Mouse (Mus musculus): ENCODE measurements at regions not wholly inside any gene's neighbourhood (a gene's known extent, or its start where the extent isn't known, plus 50 kb on each side); places are given as distances from the start of the nearest gene placed in this dataset.

DNA sequence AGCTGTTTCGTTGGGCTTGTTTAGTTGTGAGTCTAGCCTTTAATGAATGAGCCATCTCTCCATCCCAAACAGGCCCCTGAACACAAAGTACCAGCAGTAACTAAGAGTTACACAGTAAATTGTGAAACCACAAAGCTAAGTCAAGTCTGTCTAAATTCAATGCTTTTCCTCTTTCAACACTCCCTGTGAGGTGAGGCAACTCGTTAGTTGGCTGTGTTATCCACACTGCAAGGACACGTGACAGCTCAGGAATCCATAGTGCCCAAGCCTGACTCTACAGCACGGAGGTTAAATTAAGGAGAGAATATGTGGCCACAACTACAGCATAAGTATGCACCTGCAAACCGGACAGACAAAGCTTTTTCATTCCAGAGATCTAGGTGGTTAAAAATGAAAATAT lies 54.9 kb upstream of the Gm45716 start:
- no peak for DNase-seq (ENCODE audit: low read depth, low spot score)
- H3K36me3 ChIP-seq (ENCODE audit: control insufficient read depth, insufficient read depth, low read length, poor library complexity, severe bottlenecking): no peaks in the 10 kb centered on the region
- H3K4me1 ChIP-seq (ENCODE audit: control insufficient read depth in 2 of 2, insufficient read depth in 2 of 2, low read length in 2 of 2, poor library complexity in 1 of 2): peaks cover 0 to 2% of the 10 kb centered on the region in 2 experiments; a peak in 2 of 4 replicates
- H3K9me3 ChIP-seq (ENCODE audit: control insufficient read depth, insufficient read depth, low read depth, low read length): no peaks in the 10 kb centered on the region
- H3K4me3 ChIP-seq (ENCODE audit: insufficient read depth in 1 of 2, low read depth in 1 of 2, low read length in 2 of 2, poor library complexity in 1 of 2, severe bottlenecking in 1 of 2): no peak overlapping the region
- H3K27ac ChIP-seq (ENCODE audit: insufficient read depth, low read depth, low read length, poor library complexity, severe bottlenecking): no peak overlapping the region
- in situ Hi-C loops (cut with MboI; ENCODE audit: low sequenced_read_pairs in 2 of 2, unreplicated experiment in 2 of 2): no loop called here
- H3K9ac ChIP-seq (ENCODE audit: insufficient read depth, low read depth, low read length, poor library complexity, severe bottlenecking): no peak overlapping the region
- TF ChIP-seq CHD2 (IDR thresholded peaks at IDR 0.05; ENCODE audit: low read depth, low read length) (no peak), MAFK (IDR thresholded peaks at IDR 0.05; ENCODE audit: insufficient read depth, low read depth, low read length) (no peak), ZNF384 (IDR thresholded peaks at IDR 0.05; ENCODE audit: low read depth, low read length) (no peak), ZC3H11A (IDR thresholded peaks at IDR 0.05; ENCODE audit: borderline replicate concordance, low read depth, low read length) (no peak), HCFC1 (IDR thresholded peaks at IDR 0.05; ENCODE audit: borderline replicate concordance, insufficient read depth, low read length) (no peak)

DNA sequence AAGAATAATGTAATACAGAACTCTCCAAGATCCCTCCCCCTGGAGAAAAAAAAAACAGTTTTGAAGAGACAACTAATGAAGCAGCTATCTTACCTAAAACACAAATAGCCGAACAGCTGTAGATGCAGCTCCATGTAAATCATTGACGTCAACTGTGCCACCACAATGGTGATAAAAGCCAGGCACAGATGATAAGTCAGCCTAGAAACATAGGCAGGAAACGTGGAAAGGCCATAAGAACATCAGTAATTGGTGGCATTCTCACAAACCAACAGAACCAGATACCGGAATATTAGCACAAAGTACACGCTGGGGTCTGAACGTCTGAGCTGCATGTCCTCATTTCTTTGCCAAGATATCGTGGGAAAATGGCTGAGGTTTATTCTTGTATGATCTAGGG lies 51.2 kb upstream of the Gm45716 start:
- Histone ChIP-seq H3K36me3 (ENCODE audit: control insufficient read depth, insufficient read depth, low read length, poor library complexity, severe bottlenecking) (no peaks in the 10 kb centered on the region), H3K9me3 (ENCODE audit: control insufficient read depth, insufficient read depth, low read depth, low read length) (no peaks in the 10 kb centered on the region), H3K9ac (ENCODE audit: insufficient read depth, low read depth, low read length, poor library complexity, severe bottlenecking) (no peak overlapping the region), H3K4me1 (ENCODE audit: control insufficient read depth in 2 of 2, insufficient read depth in 2 of 2, low read length in 2 of 2, poor library complexity in 1 of 2) (no peaks in the 10 kb centered on the region), H3K27ac (ENCODE audit: insufficient read depth, low read depth, low read length, poor library complexity, severe bottlenecking) (no peak overlapping the region), H3K4me3 (ENCODE audit: insufficient read depth in 1 of 2, low read depth in 1 of 2, low read length in 2 of 2, poor library complexity in 1 of 2, severe bottlenecking in 1 of 2) (no peak overlapping the region)
- no peak for TF ChIP-seq ZNF384 (IDR thresholded peaks at IDR 0.05; ENCODE audit: low read depth, low read length)
- TF ChIP-seq CHD2 (IDR thresholded peaks at IDR 0.05; ENCODE audit: low read depth, low read length): no peak
- TF ChIP-seq ZC3H11A (IDR thresholded peaks at IDR 0.05; ENCODE audit: borderline replicate concordance, low read depth, low read length): no peak
- no peak for TF ChIP-seq HCFC1 (IDR thresholded peaks at IDR 0.05; ENCODE audit: borderline replicate concordance, insufficient read depth, low read length)
- TF ChIP-seq MAFK (IDR thresholded peaks at IDR 0.05; ENCODE audit: insufficient read depth, low read depth, low read length): no peak
- DNase-seq (ENCODE audit: low read depth, low spot score): no peak
- in situ Hi-C loops (cut with MboI; ENCODE audit: low sequenced_read_pairs in 2 of 2, unreplicated experiment in 2 of 2): no loop called here

Measured in ES-E14 (cell line).